Mouse (Mus musculus) neural tube, embryonic 15.5 days (tissue): ENCODE measurements around the gene Gm26558. TPM values are rescaled to one million over a fixed set of nuclear protein-coding genes. Genes with fewer than 3 reads are reported as not detected.

Experiments
- ATAC-seq: fragments of 200-750 bp; cut with Nextera tagmentation; 2 replicates; pipeline ENCODE4 v1.8.0; 2017; ENCODE audit warnings: mild to moderate bottlenecking, moderate TSS enrichment, moderate library complexity; ENCODE audit not compliant: low FRiP score
- H3K27ac ChIP-seq: fragments of 300-500 bp; sonication (generic); replicated peaks from 2 replicates; pipeline ENCODE4 v1.5.1; 2015; ENCODE audit warnings: mild to moderate bottlenecking, inconsistent platforms
- H3K27me3 ChIP-seq: fragments of 300-500 bp; sonication (generic); replicated peaks from 2 replicates; pipeline ENCODE4 v1.6.1; 2015; ENCODE audit warnings: inconsistent platforms
- H3K36me3 ChIP-seq: fragments of 300-500 bp; sonication (generic); 2 replicates; pipeline ENCODE4 v1.6.1; 2015; ENCODE audit warnings: inconsistent platforms
- H3K4me1 ChIP-seq: fragments of 300-500 bp; sonication (generic); 2 replicates; pipeline ENCODE4 v1.6.1; 2015; ENCODE audit warnings: inconsistent platforms
- H3K4me2 ChIP-seq: fragments of 300-500 bp; sonication (generic); 2 replicates; pipeline ENCODE4 v1.6.1; 2015; ENCODE audit warnings: inconsistent platforms, mild to moderate bottlenecking, moderate library complexity
- H3K4me3 ChIP-seq: fragments of 300-500 bp; sonication (generic); replicated peaks from 2 replicates; pipeline ENCODE4 v1.5.1; 2015; ENCODE audit warnings: mild to moderate bottlenecking, inconsistent platforms
- H3K9ac ChIP-seq: fragments of 300-500 bp; sonication (generic); replicated peaks from 2 replicates; pipeline ENCODE4 v1.6.1; 2015; ENCODE audit warnings: mild to moderate bottlenecking, inconsistent platforms
- H3K9me3 ChIP-seq: fragments of 300-500 bp; sonication (generic); replicated peaks from 2 replicates; pipeline ENCODE4 v1.6.1; 2016; ENCODE audit warnings: inconsistent platforms
- WGBS: fragments of 180-500 bp; shearing (Covaris S2); methylation state at CpG from one replicate; pipeline ENCODE4 v1.1.7; 2015; ENCODE audit warnings: mixed read lengths; 5-methylcytosine and 5-hydroxymethylcytosine counted together
- polyA plus RNA-seq: library from polyadenylated mRNA; unstranded; fragments of >200 nt; fragmentation: Nextera tagmentation; extraction: Ambion mirVana; gene quantifications from 2 replicates; pipeline ENCODE4 v1.2.1, GENCODE M21; 2015

The Gm26558 gene
- polyA plus RNA-seq, 1 experiment from 2014 or later: 4.5 TPM

DNA sequence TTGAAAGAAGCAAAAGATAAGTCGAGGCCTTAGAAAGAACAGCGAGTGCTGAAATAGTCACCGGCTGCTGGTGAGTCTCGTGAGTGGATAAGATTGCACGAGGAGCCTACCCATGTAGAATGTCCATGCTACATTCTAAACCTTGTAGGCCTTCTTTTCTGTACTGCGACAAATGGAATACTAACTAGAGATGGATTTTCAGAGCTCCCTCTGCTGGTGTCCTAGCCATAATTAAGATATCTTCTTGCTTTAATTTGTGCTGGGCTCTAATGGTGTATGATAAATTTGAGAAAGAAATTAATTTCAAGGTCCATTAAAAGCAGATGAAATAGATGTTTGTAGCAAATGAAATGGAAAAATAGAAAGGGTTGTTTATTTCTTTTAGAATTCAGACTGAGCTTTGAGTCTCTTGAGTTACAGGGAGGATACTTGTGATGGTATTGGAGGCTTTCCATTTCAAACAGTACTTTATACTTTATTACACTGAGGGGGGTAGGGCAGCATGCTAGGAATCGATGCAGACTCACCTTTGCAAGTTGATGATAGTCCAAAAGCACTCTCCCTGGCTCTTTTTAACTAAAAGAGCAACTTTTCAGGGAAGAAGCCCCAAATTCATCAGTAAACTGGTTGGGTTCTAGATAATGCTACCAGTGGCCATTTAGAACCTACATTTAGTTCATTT is 11.7 kb upstream of the Gm26558 start:
- Histone ChIP-seq H3K4me1 (no peaks in the 10 kb centered on the region), H3K4me3 (no peak overlapping the region), H3K36me3 (peaks cover 7% of the 10 kb centered on the region), H3K27ac (no peak overlapping the region), H3K27me3 (no peaks in the 10 kb centered on the region), H3K4me2 (no peak overlapping the region), H3K9me3 (no peaks in the 10 kb centered on the region), H3K9ac (no peak overlapping the region)
- ATAC-seq: no peak
- 75% methylated on average over 7 of the region's 7 CpGs for WGBS

DNA sequence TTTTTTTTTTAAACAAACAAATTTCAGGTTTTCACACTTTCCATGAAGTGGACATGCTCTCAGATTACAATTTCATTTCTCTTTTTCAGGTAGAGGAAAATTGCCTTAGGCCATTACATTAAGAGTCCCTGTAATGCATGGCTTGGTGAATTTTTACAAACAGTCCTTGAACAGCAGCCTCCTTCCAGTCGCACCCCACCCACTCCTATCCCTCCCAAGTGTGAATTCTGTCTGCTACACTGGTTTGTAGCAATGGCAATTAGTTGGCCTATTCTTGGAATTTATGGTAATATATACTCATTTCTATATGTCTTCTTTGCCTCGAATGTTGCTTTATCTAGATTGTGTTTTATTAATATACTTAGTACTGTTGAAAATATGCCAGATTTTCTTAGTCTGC is 10.6 kb upstream of the Gm26558 start:
- Histone ChIP-seq H3K4me1 (no peaks in the 10 kb centered on the region), H3K9ac (no peak overlapping the region), H3K4me3 (no peak overlapping the region), H3K36me3 (no peaks in the 10 kb centered on the region), H3K4me2 (no peak overlapping the region), H3K27ac (no peak overlapping the region), H3K9me3 (no peaks in the 10 kb centered on the region), H3K27me3 (no peaks in the 10 kb centered on the region)
- WGBS: 78% methylated on average over 2 of the region's 2 CpGs
- no peak for ATAC-seq

DNA sequence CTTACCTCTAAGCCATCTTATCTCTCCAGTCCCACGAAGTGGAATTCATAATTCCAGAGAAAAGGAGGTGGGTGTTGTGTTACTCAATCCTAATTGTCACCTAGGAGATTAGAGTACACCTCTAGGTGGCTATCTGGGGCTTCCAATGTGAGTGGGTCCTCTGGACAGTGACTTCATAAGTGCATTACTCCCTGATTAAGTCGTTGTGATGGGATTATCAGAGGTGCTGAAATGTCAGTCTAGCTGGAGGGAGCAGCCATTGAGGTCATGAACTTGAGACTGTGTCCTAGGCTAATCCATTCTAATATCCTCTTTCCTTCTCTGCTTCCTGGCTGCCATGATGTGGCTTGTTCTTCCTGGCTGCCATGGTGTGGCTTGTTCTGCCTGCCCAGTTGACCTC is 8.0 kb upstream of the Gm26558 start:
- Histone ChIP-seq H3K36me3 (no peaks in the 10 kb centered on the region), H3K9ac (no peak overlapping the region), H3K27me3 (no peaks in the 10 kb centered on the region), H3K9me3 (no peaks in the 10 kb centered on the region), H3K27ac (no peak overlapping the region), H3K4me3 (no peak overlapping the region), H3K4me1 (no peaks in the 10 kb centered on the region), H3K4me2 (no peak overlapping the region)
- ATAC-seq: no peak
- 88% methylated on average over 2 of the region's 2 CpGs for WGBS

DNA sequence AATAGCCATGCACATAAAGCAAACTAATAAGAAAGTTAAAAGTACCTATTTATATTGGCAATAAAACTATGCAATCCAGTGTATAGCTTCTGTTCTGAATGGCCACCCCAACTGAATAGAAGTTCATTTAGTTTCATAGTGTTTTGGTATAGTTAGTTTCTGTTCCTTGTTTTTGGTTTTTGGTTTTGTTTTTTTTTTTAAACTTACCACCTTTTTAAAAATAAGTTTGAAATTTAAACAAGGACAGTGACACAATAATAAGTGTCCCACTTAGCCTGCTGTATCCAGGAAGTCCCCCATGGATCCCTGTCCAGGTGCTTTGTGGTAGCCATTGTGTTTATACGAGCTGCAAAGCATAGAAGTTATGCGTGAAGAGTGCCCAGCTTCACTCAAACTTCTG is 7.3 kb upstream of the Gm26558 start:
- Histone ChIP-seq H3K4me2 (no peak overlapping the region), H3K4me3 (no peak overlapping the region), H3K27ac (no peak overlapping the region), H3K9ac (no peak overlapping the region), H3K27me3 (no peaks in the 10 kb centered on the region), H3K4me1 (no peaks in the 10 kb centered on the region), H3K9me3 (no peaks in the 10 kb centered on the region), H3K36me3 (no peaks in the 10 kb centered on the region)
- ATAC-seq: no peak
- 82% methylated on average over 2 of the region's 2 CpGs for WGBS

DNA sequence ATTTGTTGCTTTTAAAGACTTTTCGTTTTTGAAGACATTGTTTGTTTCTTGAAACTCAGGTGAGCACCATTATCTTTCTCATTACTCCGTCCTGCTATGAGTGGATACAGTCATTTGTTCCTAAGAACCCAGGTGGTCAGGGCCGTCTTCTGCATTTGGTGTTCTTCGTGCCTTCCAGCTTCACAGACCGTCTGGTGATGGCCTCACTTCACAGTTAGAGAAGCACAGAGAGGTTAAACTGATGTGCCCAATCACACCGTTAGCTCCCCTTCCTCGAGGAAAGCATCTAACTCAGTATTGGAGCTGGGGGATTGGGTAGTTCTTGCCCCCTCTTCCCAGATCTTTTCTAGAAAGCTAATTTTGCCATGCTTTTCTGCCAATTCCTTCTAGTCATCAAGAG is 5.1 kb upstream of the Gm26558 start:
- ATAC-seq: no peak
- Histone ChIP-seq H3K27ac (no peak overlapping the region), H3K36me3 (no peaks in the 10 kb centered on the region), H3K4me3 (no peak overlapping the region), H3K4me1 (peaks cover 17% of the 10 kb centered on the region), H3K9ac (no peak overlapping the region), H3K9me3 (no peaks in the 10 kb centered on the region), H3K27me3 (no peaks in the 10 kb centered on the region), H3K4me2 (no peak overlapping the region)
- WGBS: 92% methylated on average over 7 of the region's 7 CpGs

DNA sequence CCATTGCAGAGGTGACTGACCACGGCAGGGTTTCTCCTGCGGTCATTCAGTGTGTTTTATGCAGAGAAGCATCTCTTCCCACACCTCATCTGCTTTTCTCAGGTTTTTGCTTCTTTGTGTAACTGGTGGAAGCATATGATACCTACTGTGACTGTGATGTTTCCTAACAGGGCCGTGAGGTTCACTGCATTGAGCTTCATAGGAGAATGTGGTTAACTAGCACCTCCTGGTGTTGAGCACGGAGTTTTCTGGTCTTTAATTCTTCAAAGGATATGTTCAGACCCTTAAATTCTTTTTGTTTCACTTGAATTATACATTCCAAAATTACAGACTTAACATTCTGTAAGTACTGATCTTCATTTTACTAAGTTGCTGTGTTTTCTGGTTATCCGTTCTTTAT is 1.9 kb upstream of the Gm26558 start:
- Histone ChIP-seq H3K4me2 (no peak overlapping the region), H3K4me3 (no peak overlapping the region), H3K9ac (no peak overlapping the region), H3K27me3 (no peaks in the 10 kb centered on the region), H3K36me3 (no peaks in the 10 kb centered on the region), H3K9me3 (no peaks in the 10 kb centered on the region), H3K4me1 (peaks cover 23% of the 10 kb centered on the region), H3K27ac (no peak overlapping the region)
- no peak for ATAC-seq
- 74% methylated on average over 5 of the region's 5 CpGs for WGBS

DNA sequence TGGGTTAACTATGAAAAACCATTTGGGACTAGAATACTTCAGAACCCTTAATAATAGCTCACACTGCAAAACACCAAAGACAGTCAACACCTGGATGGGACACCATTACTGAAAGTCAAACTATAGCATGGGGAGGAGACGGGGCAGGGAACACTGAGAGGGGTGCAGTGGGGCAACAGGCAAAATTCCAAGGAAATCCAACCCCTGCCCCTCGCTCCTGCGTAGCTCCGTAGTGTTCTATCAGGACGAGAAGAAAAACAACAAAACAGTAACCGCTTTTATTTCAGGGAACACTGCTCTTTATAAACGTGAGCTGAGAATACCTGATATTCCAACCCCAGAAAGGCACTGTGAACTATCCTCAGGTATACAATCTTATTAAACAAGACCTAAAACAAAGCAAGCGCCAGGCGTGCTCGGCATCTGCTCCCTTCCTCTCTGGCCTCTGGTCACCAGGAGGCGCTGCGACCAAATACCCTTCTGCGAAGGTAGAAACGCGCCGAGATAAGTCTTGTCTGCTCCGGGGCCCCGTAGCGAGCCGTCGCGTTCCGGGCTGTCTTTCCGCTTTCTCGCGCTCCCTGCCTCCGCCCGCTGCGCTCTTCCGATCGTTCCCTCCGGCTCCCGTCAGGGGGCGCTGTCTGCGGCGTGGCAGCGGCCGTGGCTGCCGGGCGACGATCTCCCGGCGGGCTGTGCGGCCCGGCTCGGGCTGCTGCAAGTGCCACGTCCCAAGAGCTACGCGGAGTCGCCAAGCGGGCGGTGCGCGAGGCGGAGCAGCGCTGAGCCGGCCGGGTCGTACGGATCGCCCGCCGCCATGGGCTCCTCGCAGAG is 807 bp downstream of the Gm26558 start, which contains the start of gene Gorasp2:
Gorasp2 (plus strand) TSS at position 690 of the 828 bp plus-strand sequence.
- Histone ChIP-seq H3K9ac (peak within 1 kb of the TSS; percentile 83), H3K27ac (peak within 1 kb of the TSS; percentile 86), H3K36me3 (no peaks in the 10 kb centered on the region), H3K27me3 (no peaks in the 10 kb centered on the region), H3K4me3 (peak within 1 kb of the TSS; percentile 80), H3K4me2 (peak within 1 kb of the TSS; percentile 73), H3K9me3 (no peaks in the 10 kb centered on the region), H3K4me1 (peaks cover 23% of the 10 kb centered on the region)
- peak; percentile 95 for ATAC-seq
- WGBS: 2% methylated on average over 64 of the region's 64 CpGs

DNA sequence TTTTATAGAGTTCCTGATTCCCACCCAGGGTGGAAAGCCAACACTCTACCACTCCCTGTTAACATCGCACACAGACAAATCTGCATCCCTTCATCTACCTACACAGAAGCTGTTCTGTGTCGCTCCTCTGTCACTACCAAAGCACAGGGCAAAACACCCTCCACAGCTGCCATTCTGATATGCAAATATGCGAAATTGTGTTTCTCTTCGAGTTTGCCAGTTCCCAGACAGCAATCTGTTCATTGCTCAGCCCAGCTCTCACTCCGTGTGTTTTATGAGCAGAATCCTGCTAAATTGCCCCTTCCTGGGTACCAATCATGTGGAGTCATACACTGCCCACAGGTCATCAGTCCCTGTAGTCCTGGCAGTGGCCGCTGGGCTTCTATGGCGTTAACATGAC is 4.8 kb downstream of the Gm26558 start:
- 63% methylated on average over 7 of the region's 7 CpGs for WGBS
- no peak overlapping the region for H3K9ac ChIP-seq

DNA sequence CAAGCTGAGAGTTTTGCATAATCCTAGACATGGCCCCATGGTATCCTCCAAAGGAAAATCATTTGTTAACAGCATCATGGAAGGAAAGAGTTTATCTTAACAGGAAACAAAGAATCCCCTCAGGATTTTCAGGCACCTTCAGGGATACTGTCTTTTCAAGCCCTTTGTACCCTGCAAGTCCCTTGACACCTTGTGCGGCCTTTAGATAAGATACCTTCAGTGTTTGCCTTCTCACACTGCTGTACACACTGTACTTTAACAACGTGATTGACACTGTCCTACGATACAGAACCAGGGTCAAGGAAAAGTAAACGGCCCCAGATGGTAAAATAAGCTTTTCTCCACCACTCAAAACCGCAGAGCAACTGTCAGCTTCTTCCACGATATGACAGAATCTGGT is 10.1 kb downstream of the Gm26558 start:
- H3K36me3 ChIP-seq: no peaks in the 10 kb centered on the region
- 70% methylated on average over 6 of the region's 6 CpGs for WGBS
- H3K4me1 ChIP-seq: no peaks in the 10 kb centered on the region
- H3K9me3 ChIP-seq: no peaks in the 10 kb centered on the region
- no peak for ATAC-seq
- no peaks in the 10 kb centered on the region for H3K27me3 ChIP-seq
- no peak overlapping the region for H3K4me3 ChIP-seq
- H3K27ac ChIP-seq: no peak overlapping the region
- H3K4me2 ChIP-seq: no peak overlapping the region
- H3K9ac ChIP-seq: no peak overlapping the region

More for the DNA sequence above, 4.8 kb downstream of the Gm26558 start:
- no peaks in the 10 kb centered on the region for H3K27me3 ChIP-seq
- H3K36me3 ChIP-seq: no peaks in the 10 kb centered on the region
- H3K9me3 ChIP-seq: no peaks in the 10 kb centered on the region
- no peak overlapping the region for H3K4me2 ChIP-seq
- no peak for ATAC-seq
- H3K4me3 ChIP-seq: no peak overlapping the region
- H3K27ac ChIP-seq: no peak overlapping the region
- H3K4me1 ChIP-seq: peaks cover 6% of the 10 kb centered on the region

DNA sequence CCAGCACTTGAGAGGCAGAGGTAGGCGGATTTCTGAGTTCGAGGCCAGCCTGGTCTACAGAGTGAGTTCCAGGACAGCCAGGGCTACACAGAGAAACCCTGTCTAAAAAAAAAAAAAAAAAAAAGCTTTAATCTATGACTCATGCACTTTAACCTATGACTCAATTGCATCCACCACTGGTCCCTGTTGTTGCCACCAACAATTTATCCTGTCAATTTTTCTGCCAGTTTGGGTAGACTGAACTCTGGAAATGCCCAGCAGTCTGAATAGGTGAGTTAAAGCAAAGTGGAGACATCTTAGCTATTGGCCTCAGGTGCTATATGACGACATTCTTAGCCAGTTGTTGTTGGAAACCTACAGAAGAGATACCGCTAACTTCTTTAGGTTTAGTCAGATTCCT is 12.4 kb downstream of the Gm26558 start:
- Histone ChIP-seq H3K4me3 (no peak overlapping the region), H3K4me2 (no peak overlapping the region), H3K27me3 (no peaks in the 10 kb centered on the region), H3K9me3 (no peaks in the 10 kb centered on the region), H3K4me1 (peaks cover 3% of the 10 kb centered on the region; the same call in 1 of the 2 replicates), H3K27ac (no peak overlapping the region), H3K36me3 (no peaks in the 10 kb centered on the region), H3K9ac (no peak overlapping the region)
- 95% methylated on average over 4 of the region's 4 CpGs for WGBS
- ATAC-seq: no peak

DNA sequence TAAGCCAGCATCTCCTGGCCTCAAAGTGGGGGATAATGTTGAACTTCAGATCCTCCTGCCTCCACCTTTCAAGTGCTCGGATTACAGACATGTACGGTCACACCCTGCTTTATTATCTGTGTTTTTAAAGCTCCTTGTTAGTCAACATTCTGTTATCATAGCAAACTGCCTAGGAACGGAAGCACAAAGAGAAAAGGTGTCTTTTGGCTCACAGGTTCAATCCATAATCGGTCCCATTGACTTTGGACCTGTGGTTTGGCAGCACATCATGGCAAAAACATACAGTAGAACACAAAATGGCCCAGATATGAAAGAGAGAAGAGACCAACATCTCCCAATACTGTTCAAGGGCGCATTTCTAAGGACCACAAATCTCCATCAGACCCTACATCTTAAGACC is 13.6 kb downstream of the Gm26558 start:
- ATAC-seq: no peak
- H3K36me3 ChIP-seq: no peaks in the 10 kb centered on the region
- WGBS: 89% methylated on average over 5 of the region's 5 CpGs

DNA sequence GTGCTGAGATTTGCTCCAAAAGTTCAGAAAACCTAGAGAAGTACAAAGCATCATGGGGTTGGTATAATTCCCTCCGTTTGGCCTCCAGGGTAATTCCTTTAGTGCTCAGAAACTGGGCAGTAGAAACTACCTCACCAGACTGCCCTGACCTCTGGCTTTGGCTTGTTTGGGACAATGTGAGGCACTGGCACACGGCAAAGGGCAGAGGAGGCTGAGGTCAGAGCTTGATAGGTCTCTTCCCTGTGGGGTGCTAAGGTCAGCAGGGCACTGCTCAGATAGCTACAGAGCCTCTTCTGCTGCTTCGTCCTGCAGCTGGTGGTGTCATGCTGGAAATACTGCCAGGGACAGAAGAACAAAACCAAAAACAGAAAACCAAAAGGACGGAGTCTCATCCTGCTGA is 14.2 kb downstream of the Gm26558 start:
- Histone ChIP-seq H3K4me2 (no peak overlapping the region), H3K27ac (no peak overlapping the region), H3K4me3 (no peak overlapping the region), H3K9me3 (no peaks in the 10 kb centered on the region), H3K36me3 (no peaks in the 10 kb centered on the region), H3K9ac (no peak overlapping the region), H3K4me1 (peaks cover 19% of the 10 kb centered on the region), H3K27me3 (no peaks in the 10 kb centered on the region)
- ATAC-seq: no peak
- 30% methylated on average over 4 of the region's 4 CpGs for WGBS

More for the DNA sequence above, 13.6 kb downstream of the Gm26558 start:
- H3K4me3 ChIP-seq: no peak overlapping the region
- no peak overlapping the region for H3K9ac ChIP-seq
- no peak overlapping the region for H3K27ac ChIP-seq
- no peaks in the 10 kb centered on the region for H3K27me3 ChIP-seq
- no peak overlapping the region for H3K4me2 ChIP-seq
- no peaks in the 10 kb centered on the region for H3K9me3 ChIP-seq
- H3K4me1 ChIP-seq: peaks cover 14% of the 10 kb centered on the region
